Mouse (Mus musculus): ENCODE measurements around the gene Gdf9.
A peak's percentile ranks its signal among the peaks of the same experiment; 100 is the strongest.

DNA sequence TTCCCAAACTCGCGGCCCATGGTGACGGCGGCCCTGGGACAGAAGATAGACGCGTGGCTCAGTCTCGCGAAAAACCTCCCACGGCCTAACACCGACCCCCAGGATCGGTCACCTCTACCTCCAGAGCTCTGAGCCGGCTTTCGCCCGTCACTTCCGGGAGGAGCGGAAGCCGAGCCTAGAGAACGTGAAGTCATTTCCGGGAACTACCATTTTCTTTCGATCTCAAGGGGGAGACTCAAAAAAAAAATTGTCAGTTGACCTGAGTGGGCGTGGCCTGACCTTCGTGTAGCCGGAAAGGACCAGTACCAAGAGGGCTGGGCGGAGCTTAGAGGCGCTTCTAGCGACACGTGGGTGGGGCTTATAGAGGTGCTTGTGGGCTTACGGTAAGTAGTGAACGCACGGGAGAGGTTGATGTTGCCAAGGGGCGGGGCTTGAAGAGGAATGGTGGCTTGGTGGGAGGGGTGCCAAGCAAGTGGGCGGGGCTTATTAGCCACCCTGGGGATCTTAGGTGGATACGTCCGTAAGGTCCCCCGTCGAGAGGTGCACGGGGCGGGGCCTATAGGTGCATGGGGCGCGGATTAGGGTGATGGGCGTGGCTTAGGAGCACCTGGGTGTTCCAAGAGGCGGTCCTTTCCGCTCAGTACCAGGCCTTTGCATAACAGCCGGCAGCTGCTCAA lies at the start of gene Gdf9, which contains the start of gene Uqcrq:
- TF ChIP-seq CTCF (IDR thresholded peaks at IDR 0.05; ENCODE audit: borderline replicate concordance, insufficient read depth, low read length): no peak
- peak; percentile 82 for TF ChIP-seq POLR2A (IDR thresholded peaks at IDR 0.05; ENCODE audit: low read depth, low read length)

Data from embryonic fibroblast, embryonic 13.5 days (primary cell).